Mouse (Mus musculus): Measurements from ENCODE around the gene Herc2.

Herc2 gene

DNA sequence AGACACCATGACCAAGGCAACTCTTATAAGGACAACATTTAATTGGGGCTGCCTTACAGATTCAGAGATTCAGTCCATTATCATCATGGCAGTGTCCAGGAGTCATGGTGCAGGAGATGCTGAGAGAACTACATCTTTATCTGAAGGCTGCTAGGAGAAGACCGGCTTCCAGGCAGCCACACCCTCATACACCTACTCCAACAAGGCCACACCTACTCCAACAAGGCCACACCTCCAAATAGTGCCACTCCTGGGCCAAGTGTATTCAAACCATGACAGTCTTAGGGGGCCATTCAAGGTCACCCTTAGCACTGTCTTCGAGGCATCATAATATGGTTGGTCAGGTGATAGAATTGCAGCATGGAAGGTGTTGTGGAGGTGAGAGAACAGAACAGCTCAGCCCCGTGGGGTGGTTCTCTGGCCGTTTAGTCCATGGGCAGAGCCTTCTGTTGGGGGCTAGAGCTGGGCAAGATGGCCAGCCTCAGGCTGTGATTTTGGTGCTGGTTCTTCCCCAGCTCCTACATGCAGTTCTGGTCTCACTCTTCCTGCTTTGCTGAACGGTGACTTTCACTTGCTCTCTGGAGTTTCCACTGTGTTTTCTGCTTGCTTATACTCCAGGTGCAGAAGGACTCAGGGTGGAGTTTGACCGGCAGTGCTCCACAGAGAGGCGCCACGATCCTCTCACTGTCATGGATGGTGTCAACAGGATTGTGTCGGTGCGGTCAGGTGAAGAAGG, 151.7 kb downstream of the Herc2 start:
- no peak for DNase-seq (ENCODE audit: low spot score in 2 of 2)

DNA sequence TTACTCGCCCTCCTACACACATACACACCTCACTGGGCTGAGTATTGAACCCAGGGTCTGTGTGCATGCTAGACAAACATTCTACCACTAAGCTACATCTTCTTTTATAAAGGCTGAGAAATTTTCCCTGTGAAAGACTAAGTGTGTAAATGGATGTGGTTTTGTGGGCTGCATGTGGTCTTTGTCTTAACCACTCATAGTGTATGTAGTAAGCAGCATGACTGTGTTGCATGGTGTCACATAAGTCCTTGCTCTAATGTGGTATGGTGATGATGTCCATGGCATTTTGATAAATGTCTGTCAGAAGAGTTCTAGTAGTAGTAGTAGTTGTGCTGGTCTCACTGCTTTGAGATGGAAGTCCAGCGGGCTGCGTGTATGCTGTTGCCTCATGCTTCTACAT, 152.8 kb downstream of the Herc2 start:
- no peak for DNase-seq (ENCODE audit: low spot score in 2 of 2)

DNA sequence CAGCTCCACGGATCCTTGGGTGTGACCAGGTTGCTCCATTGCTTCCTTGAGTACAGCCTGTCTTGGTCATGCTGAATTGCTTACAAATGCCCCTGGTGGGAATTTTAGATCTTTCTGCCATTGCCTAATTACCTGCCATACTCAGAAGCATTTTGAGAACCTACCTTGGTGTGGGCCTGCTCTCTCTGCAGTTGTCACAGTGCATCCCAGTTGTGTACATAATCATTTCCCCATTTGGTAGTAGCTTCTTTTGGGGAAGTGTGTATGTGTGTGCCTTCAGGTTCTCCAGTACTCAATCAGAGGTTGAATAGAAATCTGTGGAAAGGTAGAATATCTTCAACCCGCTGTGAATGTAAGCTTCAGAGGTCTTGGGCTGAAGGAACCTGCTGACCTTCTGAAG, 153.3 kb downstream of the Herc2 start:
- DNase-seq (ENCODE audit: low spot score in 2 of 2) = no peak

DNA sequence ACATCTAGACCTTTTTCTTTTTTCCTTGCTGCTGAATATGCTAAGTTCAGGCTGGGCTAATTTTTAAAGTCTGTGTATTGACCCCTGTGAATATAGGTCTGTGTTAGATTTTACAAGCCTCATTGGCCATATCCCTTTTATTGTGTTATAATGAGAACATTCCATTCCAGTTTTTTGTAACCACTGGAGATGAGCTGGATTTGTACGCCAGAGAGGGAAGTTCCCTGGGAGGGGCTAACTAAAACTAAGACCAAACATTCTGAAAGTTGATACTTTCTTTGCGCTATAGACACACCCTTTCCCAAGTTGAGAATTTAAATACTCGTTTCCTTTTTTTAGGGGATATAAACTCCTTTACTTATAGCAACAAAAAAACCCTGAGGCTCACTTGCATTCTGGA, 154.9 kb downstream of the Herc2 start:
- DNase-seq (ENCODE audit: low spot score in 2 of 2) = no peak

DNA sequence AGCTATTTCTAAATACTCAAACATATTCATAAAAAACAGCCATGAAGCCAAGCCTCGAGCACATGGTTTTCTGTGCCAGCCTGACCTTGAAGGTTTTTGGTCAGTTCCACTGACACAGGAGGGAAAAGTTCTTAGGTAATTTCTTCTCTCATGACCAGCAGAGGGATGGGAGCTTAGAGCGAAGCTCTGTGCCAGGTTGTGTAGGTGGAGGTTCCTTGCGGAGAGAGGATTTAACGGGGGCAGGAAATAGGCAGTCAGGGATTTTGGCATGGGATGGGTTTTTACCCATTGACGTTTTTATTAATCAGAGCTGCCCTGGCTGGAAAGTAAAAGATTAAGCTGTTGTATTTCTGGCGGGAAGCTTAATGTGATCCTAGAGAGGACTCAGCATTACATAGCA, 170.8 kb downstream of the Herc2 start:
- DNase-seq (ENCODE audit: low spot score in 2 of 2) = no peak

DNA sequence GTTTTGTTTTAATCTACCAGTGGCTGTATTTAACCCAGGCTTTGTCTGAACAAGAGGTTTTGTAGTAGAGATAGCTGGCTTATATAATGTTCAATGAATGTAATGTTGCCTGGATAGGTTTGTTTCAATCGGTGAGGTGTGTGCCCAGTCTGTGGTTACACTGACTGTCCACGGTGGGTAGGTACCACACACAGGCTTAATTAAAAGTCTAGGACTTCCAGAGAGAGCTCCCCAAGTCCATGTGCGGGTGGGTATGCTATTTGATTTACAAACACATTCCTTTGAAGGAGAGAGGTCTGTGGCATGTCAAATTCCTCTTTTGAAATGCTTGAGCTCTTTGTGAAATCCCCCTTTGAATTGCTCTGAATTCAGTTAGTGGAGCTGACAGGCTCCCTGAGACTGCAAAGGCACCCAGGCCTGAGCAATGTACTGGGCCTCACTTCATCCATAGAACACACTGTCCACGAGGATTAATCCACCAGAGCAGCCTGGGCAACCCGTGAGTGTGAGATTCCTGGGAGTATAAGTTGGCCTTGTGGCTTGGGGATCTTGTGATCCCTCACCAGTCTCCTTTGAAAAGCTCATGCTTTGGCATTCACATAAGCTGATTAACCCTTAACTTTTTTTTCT, 185.9 kb downstream of the Herc2 start:
- DNase-seq (ENCODE audit: low spot score in 2 of 2) = no peak

DNA sequence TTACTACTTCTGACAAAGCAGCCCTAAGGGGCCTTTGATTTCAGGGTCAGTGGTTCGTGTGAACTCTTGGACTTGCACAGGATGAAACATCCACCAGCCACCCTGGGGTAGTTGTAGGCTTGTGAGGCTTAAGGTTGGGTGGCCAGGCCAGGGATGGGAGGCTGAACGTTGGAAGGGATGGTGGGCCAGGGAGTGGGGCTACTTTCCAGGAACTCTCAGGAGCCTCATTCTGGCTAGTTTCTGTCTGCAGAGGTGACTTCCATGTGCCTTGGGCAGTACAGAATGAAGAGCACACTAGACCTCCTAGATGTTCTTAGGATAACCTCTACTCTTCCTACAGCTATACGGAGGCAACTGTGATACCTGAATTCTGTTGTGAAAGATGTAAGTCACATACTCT, 186.6 kb downstream of the Herc2 start:
- DNase-seq (ENCODE audit: low spot score in 2 of 2) = no peak

DNA sequence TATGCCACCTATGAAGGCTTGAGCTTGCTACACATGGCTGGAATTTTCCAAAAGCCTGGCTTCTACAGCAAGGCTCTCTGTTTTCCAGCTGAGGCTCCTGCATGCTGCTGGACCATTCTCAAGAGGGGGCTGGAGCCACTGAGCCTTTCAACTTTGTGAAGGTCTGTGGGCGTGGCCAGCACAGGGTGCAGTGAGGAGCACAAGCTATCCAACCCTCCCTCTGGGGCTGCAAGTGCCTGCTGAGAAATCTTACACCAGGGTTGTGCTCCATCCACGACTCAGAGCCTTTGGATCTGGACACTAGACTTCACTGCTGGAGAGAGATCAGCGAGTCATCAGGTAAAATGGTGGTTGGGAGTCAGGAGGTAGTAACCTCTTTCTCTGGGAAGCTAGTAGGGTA, 189.5 kb downstream of the Herc2 start, which contains the start of gene Oca2:
TSS of gene Oca2 (plus strand) at position 218 of the 400 bp plus-strand sequence.
- no peak for DNase-seq (ENCODE audit: low spot score in 2 of 2)

DNA sequence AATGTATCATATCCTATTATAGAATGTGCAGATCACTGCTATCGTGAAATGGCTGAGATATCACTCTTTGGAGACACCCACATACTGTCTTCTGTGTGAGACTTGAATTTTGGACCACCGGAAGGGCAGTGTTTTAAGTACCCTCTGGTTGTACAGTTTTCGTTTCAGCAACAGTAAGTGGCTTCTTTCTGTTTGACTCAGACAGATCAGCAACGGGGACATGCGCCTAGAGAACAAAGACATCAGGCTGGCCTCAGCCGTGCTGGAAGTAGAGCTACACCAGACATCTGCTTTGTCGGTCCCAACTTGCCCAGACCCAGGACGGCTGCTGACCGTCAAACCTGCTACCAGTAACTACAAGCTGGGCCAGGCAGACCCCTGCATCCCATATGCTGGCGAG, 204.6 kb downstream of the Herc2 start:
- DNase-seq (ENCODE audit: low spot score in 2 of 2) = no peak

DNA sequence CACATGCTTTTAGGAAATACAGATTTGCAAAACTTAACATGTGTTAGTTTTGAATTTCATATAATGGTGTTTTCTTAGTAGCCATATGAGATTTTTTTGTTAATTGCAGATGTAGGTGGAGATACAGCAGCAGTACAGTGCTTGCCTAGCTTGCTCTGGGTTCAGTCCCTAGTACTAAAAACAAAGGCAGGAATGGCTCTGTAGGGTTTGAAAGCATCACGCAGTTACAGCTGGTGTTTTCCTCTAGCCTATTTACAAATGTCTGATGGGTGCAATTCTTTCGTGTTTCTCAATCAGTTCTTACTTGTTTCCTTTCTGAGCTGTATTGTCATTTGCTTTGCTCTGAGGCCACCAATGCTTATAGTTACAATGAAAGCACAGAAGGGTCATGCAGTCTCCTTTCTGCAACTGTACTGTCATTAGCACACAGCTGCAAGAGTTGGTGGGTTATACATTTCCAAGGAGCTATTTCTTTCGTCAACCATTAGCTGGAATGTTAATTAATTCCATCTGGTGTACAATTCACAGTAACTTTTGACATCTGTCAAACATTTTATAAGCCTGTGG, 208.0 kb downstream of the Herc2 start:
- no peak for DNase-seq (ENCODE audit: low spot score in 2 of 2)

DNA sequence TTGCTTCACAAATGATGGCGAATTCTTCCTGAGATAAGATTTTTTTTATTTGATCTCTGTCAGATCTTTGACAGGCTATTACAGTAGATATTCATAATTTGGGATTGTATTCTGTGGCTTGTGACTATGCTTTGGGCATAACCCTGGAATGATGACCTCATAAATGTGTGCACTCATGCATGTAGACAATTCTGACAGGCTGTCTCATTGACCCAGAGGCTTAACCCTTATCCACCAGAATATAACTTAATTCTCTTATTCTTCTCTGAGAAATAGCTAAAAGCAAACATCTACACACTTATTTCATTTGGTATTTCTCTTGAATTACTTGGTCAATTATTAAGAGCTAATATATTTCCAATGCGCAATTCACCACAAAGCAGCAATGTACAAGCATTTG, 227.5 kb downstream of the Herc2 start:
- DNase-seq (ENCODE audit: low spot score in 2 of 2) = no peak

All from thymus, postnatal 10 days (tissue).